Mouse (Mus musculus) ES-E14 (cell line): ENCODE results near the gene Pacsin1. TPM values are rescaled to one million over a fixed set of nuclear protein-coding genes. Genes with fewer than 3 reads are reported as not detected.

Source experiments
- DNase-seq: peaks from one replicate; pipeline ENCODE4 v3.0.0-alpha.2; 2013; ENCODE audit warnings: low read depth, low spot score
- H3K27ac ChIP-seq: 2 replicates; pipeline ENCODE4 v1.5.1; 2012; ENCODE audit warnings: low read depth, mild to moderate bottlenecking, low read length, moderate library complexity, mixed read lengths; ENCODE audit not compliant: poor library complexity, insufficient read depth, severe bottlenecking
- H3K36me3 ChIP-seq: 2 replicates; pipeline ENCODE4 v1.6.1; 2012; ENCODE audit warnings: mild to moderate bottlenecking, low read length, moderate library complexity, mixed read lengths; ENCODE audit not compliant: control insufficient read depth, poor library complexity, insufficient read depth, severe bottlenecking
- H3K4me1 ChIP-seq, 2 experiments: fragments of 150-350 bp in 1 of 2; sonication (generic) in 1 of 2; 2 replicates each; pipeline ENCODE4 v1.6.1; 2012; ENCODE audit warnings: low read length in 2 of 2, mild to moderate bottlenecking in 1 of 2, mixed read lengths in 1 of 2; ENCODE audit not compliant: control insufficient read depth in 2 of 2, insufficient read depth in 2 of 2, poor library complexity in 1 of 2
- H3K4me3 ChIP-seq, 2 experiments: fragments of 150-350 bp in 1 of 2; sonication (generic) in 1 of 2; 2 replicates each; pipeline ENCODE4 v1.5.1; 2012; ENCODE audit warnings: low read length in 2 of 2, low read depth in 1 of 2, mild to moderate bottlenecking in 1 of 2, mixed read lengths in 1 of 2; ENCODE audit not compliant: insufficient read depth in 1 of 2, poor library complexity in 1 of 2, severe bottlenecking in 1 of 2
- H3K9ac ChIP-seq: 2 replicates; pipeline ENCODE4 v1.6.1; 2012; ENCODE audit warnings: low read depth, mild to moderate bottlenecking, low read length, mixed read lengths; ENCODE audit not compliant: poor library complexity, insufficient read depth, severe bottlenecking
- H3K9me3 ChIP-seq: fragments of 150-350 bp; sonication (generic); 2 replicates; pipeline ENCODE4 v1.6.1; 2012; ENCODE audit warnings: low read depth, mild to moderate bottlenecking, low read length; ENCODE audit not compliant: control insufficient read depth, insufficient read depth
- CHD2 ChIP-seq: IDR thresholded peaks from 2 replicates; pipeline ENCODE4 v1.6.1; 2014; ENCODE audit warnings: mild to moderate bottlenecking, low read depth, low read length, inconsistent platforms
- HCFC1 ChIP-seq: IDR thresholded peaks from 2 replicates; pipeline ENCODE4 v1.6.1; 2012; ENCODE audit warnings: low read length, inconsistent platforms, borderline replicate concordance; ENCODE audit not compliant: insufficient read depth
- MAFK ChIP-seq: IDR thresholded peaks from 2 replicates; pipeline ENCODE4 v1.6.1; 2014; ENCODE audit warnings: mild to moderate bottlenecking, low read depth, low read length, inconsistent platforms; ENCODE audit not compliant: insufficient read depth
- ZC3H11A ChIP-seq: IDR thresholded peaks from 2 replicates; pipeline ENCODE4 v1.6.1; 2012; ENCODE audit warnings: low read depth, mild to moderate bottlenecking, inconsistent platforms, low read length, borderline replicate concordance
- ZNF384 ChIP-seq: IDR thresholded peaks from 2 replicates; pipeline ENCODE4 v1.6.1; 2012; ENCODE audit warnings: low read depth, low read length, inconsistent platforms
- in situ Hi-C, 2 experiments: fragments of 600-800 bp; cut with MboI; formaldehyde crosslinking; loops; one replicate each; pipeline ENCODE4 v1.15.1; 2025; ENCODE audit warnings: low sequenced_read_pairs in 2 of 2, inconsistent platforms in 1 of 2; ENCODE audit not compliant: unreplicated experiment in 2 of 2
- total RNA-seq: library from RNA; depleted of rRNA; stranded (reverse); fragments of 300-350 nt; gene quantifications from 2 replicates; pipeline ENCODE4 v1.2.3, GENCODE M21; 2012

The Pacsin1 gene
- total RNA-seq, 1 experiment: 7.9 TPM

DNA sequence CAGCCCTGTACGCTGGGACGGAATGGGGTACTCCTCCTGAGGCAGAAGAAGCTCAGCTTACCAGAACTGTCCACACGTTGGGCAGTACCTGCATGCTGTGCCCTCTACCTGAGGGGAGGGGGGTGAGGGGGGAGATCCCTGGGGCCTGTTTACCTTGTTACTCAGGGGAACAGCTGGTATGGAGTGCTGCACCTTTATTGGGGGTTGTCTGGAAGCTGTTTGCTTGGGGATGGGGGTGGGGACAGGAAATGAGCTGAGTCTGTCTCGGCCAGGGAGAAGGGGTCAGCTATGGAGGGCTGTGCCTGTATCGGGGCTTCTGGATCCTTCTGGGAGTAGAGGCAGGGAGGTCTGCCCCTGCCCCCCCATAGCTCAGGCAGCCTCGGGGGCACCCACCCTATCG is 71.2 kb downstream of the Pacsin1 start:
- no peak overlapping the region for H3K9ac ChIP-seq
- H3K4me3 ChIP-seq: no peak overlapping the region
- no peak for DNase-seq
- H3K9me3 ChIP-seq: no peaks in the 10 kb centered on the region
- no peaks in the 10 kb centered on the region for H3K36me3 ChIP-seq
- TF ChIP-seq ZC3H11A: no peak
- TF ChIP-seq CHD2: no peak
- TF ChIP-seq HCFC1: no peak
- no peak for TF ChIP-seq MAFK
- H3K4me1 ChIP-seq: peaks cover 0 to 21% of the 10 kb centered on the region in 2 experiments; a peak in 2 of 4 replicates
- in situ Hi-C loops: no loop called here
- no peak overlapping the region for H3K27ac ChIP-seq

DNA sequence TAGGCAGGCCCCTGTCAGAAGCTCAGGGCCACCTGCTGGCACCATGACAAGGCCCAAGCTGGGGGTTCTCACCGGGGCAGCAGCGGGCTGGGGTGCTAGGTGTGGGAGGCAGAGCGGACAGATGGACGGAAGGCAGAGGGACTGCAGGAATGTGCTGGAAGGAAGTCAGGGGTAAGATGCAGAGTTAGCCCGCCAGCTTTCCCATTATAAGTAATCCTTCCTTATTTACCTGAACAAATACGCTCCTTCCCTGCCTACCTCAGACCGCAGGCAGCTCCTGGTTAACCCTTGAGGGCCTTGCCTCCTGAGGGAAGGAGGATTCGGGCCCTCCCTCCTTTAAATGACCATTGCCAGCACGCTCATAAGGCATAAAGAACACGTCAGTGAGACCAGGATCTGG is 73.5 kb downstream of the Pacsin1 start, which contains the start of gene Spdef:
TSS of gene Spdef (minus strand) at position 186 of the 400 bp plus-strand sequence.
- TF ChIP-seq ZNF384 (no peak), MAFK (no peak), ZC3H11A (no peak), HCFC1 (no peak), CHD2 (no peak)

DNA sequence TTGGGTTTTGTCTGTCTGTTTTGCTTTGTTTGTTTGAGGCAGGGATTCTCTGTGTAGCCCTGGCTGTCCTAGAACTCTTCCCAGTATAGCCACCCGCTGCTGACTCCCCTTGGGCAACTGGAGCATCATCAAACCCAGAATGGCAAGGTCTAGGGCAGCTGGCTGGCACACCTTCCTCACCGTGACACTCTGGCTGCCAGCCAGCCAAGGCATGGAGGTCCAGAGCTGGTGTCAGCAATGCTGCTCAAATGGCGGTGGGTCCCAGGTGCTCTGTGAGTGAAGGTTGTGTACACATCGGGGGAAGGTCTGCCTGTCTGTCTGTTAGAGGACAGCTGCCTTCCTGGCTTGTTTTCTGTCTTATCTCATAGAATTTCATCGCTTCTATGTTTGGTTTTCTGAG is 76.8 kb downstream of the Pacsin1 start:
- no peak overlapping the region for H3K9ac ChIP-seq
- TF ChIP-seq ZNF384: no peak
- no peak for TF ChIP-seq MAFK
- TF ChIP-seq ZC3H11A: no peak
- no peak for TF ChIP-seq HCFC1
- TF ChIP-seq CHD2: no peak
- DNase-seq: no peak
- peaks cover 0 to 13% of the 10 kb centered on the region in 2 experiments; a peak in 1 of 4 replicates for H3K4me1 ChIP-seq
- no peaks in the 10 kb centered on the region for H3K9me3 ChIP-seq
- no peak overlapping the region for H3K4me3 ChIP-seq
- H3K36me3 ChIP-seq: no peaks in the 10 kb centered on the region
- in situ Hi-C loops: no loop called here
- H3K27ac ChIP-seq: no peak overlapping the region

More for the DNA sequence above, 73.5 kb downstream of the Pacsin1 start, which contains the start of gene Spdef:
- Histone ChIP-seq H3K9me3 (no peaks in the 10 kb centered on the region), H3K27ac (no peak within 1 kb of the TSS), H3K9ac (no peak within 1 kb of the TSS), H3K4me3 (no peak within 1 kb of the TSS), H3K36me3 (no peaks in the 10 kb centered on the region), H3K4me1 (peaks cover 0 to 21% of the 10 kb centered on the region in 2 experiments; a peak in 2 of 4 replicates)
- in situ Hi-C loops: no loop called here
- DNase-seq: no peak

DNA sequence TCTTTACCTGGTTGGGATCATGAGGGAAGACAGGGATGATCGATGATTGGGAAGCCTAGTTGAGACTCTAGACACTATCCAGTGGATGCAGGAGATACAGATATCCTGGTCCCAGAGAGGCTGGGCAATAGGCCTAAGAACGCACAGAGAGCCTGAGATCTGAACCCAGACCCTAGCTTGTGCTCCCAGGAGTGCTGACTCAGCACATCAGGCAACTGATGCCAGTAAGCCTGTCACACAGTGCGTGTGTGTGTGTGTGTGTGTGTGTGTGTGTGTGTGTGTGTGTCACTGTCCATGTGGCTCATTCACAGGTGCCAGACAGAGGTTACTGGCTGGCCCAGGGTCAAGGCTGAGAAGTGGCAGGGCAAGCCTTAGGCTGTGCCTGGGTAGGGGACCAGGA is 77.4 kb downstream of the Pacsin1 start:
- no peak for DNase-seq
- H3K27ac ChIP-seq: no peak overlapping the region
- no peak overlapping the region for H3K9ac ChIP-seq
- in situ Hi-C loops: no loop called here
- H3K9me3 ChIP-seq: no peaks in the 10 kb centered on the region
- peaks cover 0 to 13% of the 10 kb centered on the region in 2 experiments; a peak in 1 of 4 replicates for H3K4me1 ChIP-seq
- H3K36me3 ChIP-seq: no peaks in the 10 kb centered on the region
- no peak overlapping the region for H3K4me3 ChIP-seq
- TF ChIP-seq MAFK (peak; percentile 96), ZNF384 (no peak)

- in situ Hi-C loops: no loop called here
- H3K4me3 ChIP-seq: no peak overlapping the region
- no peak overlapping the region for H3K27ac ChIP-seq
- no peak overlapping the region for H3K9ac ChIP-seq
- no peaks in the 10 kb centered on the region for H3K36me3 ChIP-seq
- DNase-seq: no peak
- TF ChIP-seq CHD2 (no peak), HCFC1 (no peak), ZC3H11A (no peak), ZNF384 (no peak), MAFK (no peak)
- no peaks in the 10 kb centered on the region for H3K9me3 ChIP-seq
- H3K4me1 ChIP-seq: peaks cover 2 to 16% of the 10 kb centered on the region in 2 experiments; a peak in 1 of 4 replicates
Measured at GRCm38 (mm10) chr17:27734344-27735073, 79.2 kb downstream of the Pacsin1 start.
